Mouse (Mus musculus) mouse embryonic stem cell (cell line): ENCODE results near the gene Daam1.

Experiments
- in situ Hi-C, 2 experiments: fragments of 300-500 bp; cut with MboI; formaldehyde crosslinking; loops; 1 replicate in 1 of 2; 3 replicates in 1 of 2; pipeline ENCODE4 v1.14.3; 2019 to 2020; ENCODE audit warnings: low sequenced_read_pairs in 2 of 2, low pct_unique_long_range_greater_than_20kb in 1 of 2, mixed read lengths in 1 of 2; ENCODE audit not compliant: unreplicated experiment in 1 of 2

The Daam1 gene

GRCm38 (mm10) chr12:71972619-71973266, 141.9 kb downstream of the Daam1 start:
- in situ Hi-C loops: no loop called here

- in situ Hi-C loops: no loop called here
These were observed 142.7 kb downstream of the Daam1 start for GRCm38 (mm10) chr12:71973577-71973976.

GRCm38 (mm10) chr12:71975626-71976025, 144.7 kb downstream of the Daam1 start:
- in situ Hi-C loops: no loop called here

GRCm38 (mm10) chr12:71976361-71976960, 145.6 kb downstream of the Daam1 start:
- in situ Hi-C loops: no loop called here

GRCm38 (mm10) chr12:71977364-71977763, 146.5 kb downstream of the Daam1 start:
- in situ Hi-C loops: no loop called here

GRCm38 (mm10) chr12:71978513-71979352, 147.9 kb downstream of the Daam1 start:
- in situ Hi-C loops: no loop called here

GRCm38 (mm10) chr12:71980166-71980565, 149.3 kb downstream of the Daam1 start:
- in situ Hi-C loops: no loop called here

GRCm38 (mm10) chr12:71980746-71981145, 149.9 kb downstream of the Daam1 start:
- in situ Hi-C loops: no loop called here

- in situ Hi-C loops: no loop called here
These were observed 150.4 kb downstream of the Daam1 start for GRCm38 (mm10) chr12:71981250-71981649.

GRCm38 (mm10) chr12:71981791-71982190, 150.9 kb downstream of the Daam1 start:
- in situ Hi-C loops: no loop called here

- in situ Hi-C loops: no loop called here
These were observed 152.3 kb downstream of the Daam1 start for GRCm38 (mm10) chr12:71983102-71983715.

- in situ Hi-C loops: no loop called here
These were observed 156.3 kb downstream of the Daam1 start for GRCm38 (mm10) chr12:71987161-71987560.

GRCm38 (mm10) chr12:71987885-71988284, 157.0 kb downstream of the Daam1 start:
- in situ Hi-C loops: no loop called here

- in situ Hi-C loops: no loop called here
These were observed 158.7 kb downstream of the Daam1 start for GRCm38 (mm10) chr12:71989596-71989995.

GRCm38 (mm10) chr12:71992599-71993210, 161.8 kb downstream of the Daam1 start:
- in situ Hi-C loops: no loop called here

GRCm38 (mm10) chr12:71995831-71996230, 165.0 kb downstream of the Daam1 start:
- in situ Hi-C loops: no loop called here

GRCm38 (mm10) chr12:71996920-71997319, 166.0 kb downstream of the Daam1 start:
- in situ Hi-C loops: no loop called here

GRCm38 (mm10) chr12:71997364-71997763, 166.5 kb downstream of the Daam1 start:
- in situ Hi-C loops: no loop called here

- in situ Hi-C loops: no loop called here
These were observed 167.8 kb downstream of the Daam1 start for GRCm38 (mm10) chr12:71998653-71999052.
